9 mouse cellular contexts compared by ENCODE assay signal in the genomic region with DNA sequence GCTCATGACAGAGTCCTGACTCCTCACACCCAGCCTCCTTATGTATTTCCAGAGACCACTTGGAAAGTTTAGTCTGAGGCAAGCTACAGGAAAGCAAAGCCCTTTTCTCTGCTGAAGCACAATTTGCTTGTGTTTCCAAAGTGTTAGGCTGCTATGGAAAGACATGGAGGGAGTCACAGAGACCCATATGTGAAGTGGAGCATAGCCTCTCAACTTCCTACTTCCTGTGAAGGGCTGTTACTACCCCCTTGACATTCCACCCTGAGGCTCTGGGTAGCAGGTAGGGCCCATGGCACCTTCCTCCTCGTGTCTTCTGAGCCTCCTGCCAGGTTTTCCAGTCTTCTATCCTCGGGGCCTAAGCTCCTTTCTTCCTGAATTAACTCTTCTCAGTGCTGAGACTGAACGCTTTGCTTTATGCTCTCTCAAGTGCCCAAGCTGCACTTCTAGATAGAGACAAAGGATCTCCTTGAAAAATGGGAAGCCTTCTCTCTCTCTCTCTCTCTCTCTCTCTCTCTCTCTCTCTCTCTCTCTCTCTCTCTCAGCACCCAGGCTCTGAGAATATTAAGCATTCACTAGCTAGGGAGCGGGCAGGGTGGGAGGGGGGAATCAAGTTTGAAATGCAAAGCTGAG. TPM values are rescaled to one million over a fixed set of nuclear protein-coding genes. Genes with fewer than 3 reads are reported as not detected.
A peak's percentile ranks its signal among the peaks of the same experiment; 100 is the strongest.
DNase-seq lines count a peak whose midpoint lies in the region; ATAC-seq lines count a peak whose summit lies in the region.
"Had no signal": no experiment of that assay in that cellular context is flagged by ENCODE, and none has a peak within 500 bp of the region (broad histone marks: within the 10 kb centered on the region; RNA-seq: fewer than 3 reads in every experiment).

No protein-coding gene starts in this region.

- no peak overlapping the region for H3K4me3 ChIP-seq in forebrain, embryonic 13.5 days
- no peak overlapping the region for H3K4me3 ChIP-seq in limb, embryonic 12.5 days (replicated peaks)

- WGBS in forebrain, embryonic 13.5 days: 6% methylated on average over 4 of the region's 4 CpGs
- 40% methylated on average over 4 of the region's 4 CpGs for WGBS in limb, embryonic 12.5 days

- H3K9me3 ChIP-seq in forebrain, embryonic 13.5 days (replicated peaks): no peaks in the 10 kb centered on the region
- no peaks in the 10 kb centered on the region for H3K9me3 ChIP-seq in limb, embryonic 12.5 days

- H3K36me3 ChIP-seq in forebrain, embryonic 13.5 days (ENCODE audit: poor library complexity, severe bottlenecking): no peaks in the 10 kb centered on the region
- H3K36me3 ChIP-seq in limb, embryonic 12.5 days: no peaks in the 10 kb centered on the region

- no peak for ATAC-seq in forebrain, embryonic 13.5 days
- ATAC-seq in limb, embryonic 12.5 days (ENCODE audit: insufficient number of reproducible peaks, insufficient read depth, low FRiP score, low TSS enrichment, low read depth): no peak
- ATAC-seq in erythroblast, adult 5-6 weeks (replicated peaks; ENCODE audit: low FRiP score, poor library complexity, severe bottlenecking): no peak

- peaks cover 54% of the 10 kb centered on the region for H3K4me1 ChIP-seq in forebrain, embryonic 13.5 days
- H3K4me1 ChIP-seq in limb, embryonic 12.5 days (replicated peaks): peaks cover 58% of the 10 kb centered on the region

- no peaks in the 10 kb centered on the region for H3K27me3 ChIP-seq in forebrain, embryonic 13.5 days
- no peaks in the 10 kb centered on the region for H3K27me3 ChIP-seq in limb, embryonic 12.5 days

- no peak overlapping the region for H3K4me2 ChIP-seq in forebrain, embryonic 13.5 days
- H3K4me2 ChIP-seq in limb, embryonic 12.5 days: no peak overlapping the region

- peak overlapping the region; percentile 66 for H3K27ac ChIP-seq in forebrain, embryonic 13.5 days
- peak overlapping the region; percentile 73 for H3K27ac ChIP-seq in limb, embryonic 12.5 days

- peak overlapping the region; percentile 30 for H3K9ac ChIP-seq in forebrain, embryonic 13.5 days
- H3K9ac ChIP-seq in limb, embryonic 12.5 days (replicated peaks): no peak overlapping the region; the same call in 1 of the 2 replicates

- peak; percentile 49 for DNase-seq in retina, postnatal 1 day
- no peak for DNase-seq in retina, embryonic 14.5 days (ENCODE audit: low spot score)
- no peak for DNase-seq in layer of hippocampus, postnatal 14 days (ENCODE audit: low spot score in 2 of 2)
- DNase-seq in kidney, postnatal 10 days: no peak
- DNase-seq: adrenal gland, adult 8-10 months; right cerebral cortex, adult 18-20 months had no signal

RNA-seq across cellular contexts. Expression of gene Ier5, which starts 47.2 kb away (rescaled TPM):
- 8.6 and 12.2 TPM in 2 replicates for polyA plus RNA-seq in forebrain, embryonic 13.5 days (2015; fragmentation: Nextera tagmentation; extraction: Ambion mirVana)
- polyA plus RNA-seq in limb, embryonic 12.5 days (2016; fragmentation: Nextera tagmentation; extraction: Ambion mirVana): 15.8 and 16.1 TPM in 2 replicates
- total RNA-seq in erythroblast, adult 5-6 weeks (2015; ENCODE audit: low replicate concordance): 7.5 and 9.0 TPM in 2 replicates
- total RNA-seq in erythroblast, adult 5-6 weeks (2017; ENCODE audit: low replicate concordance): 7.6 and 9.8 TPM in 2 replicates
- total RNA-seq in layer of hippocampus, postnatal 14 days (2021): 10 to 100 TPM; 17.9 to 19.8 TPM
